Mouse (Mus musculus) neural tube, embryonic 15.5 days (tissue): ENCODE data around the gene Ogfr. TPM values are rescaled to one million over a fixed set of nuclear protein-coding genes. Genes with fewer than 3 reads are reported as not detected.
A peak's percentile ranks its signal among the peaks of the same experiment; 100 is the strongest.

Experiments
- ATAC-seq: fragments of 200-750 bp; cut with Nextera tagmentation; 2 replicates; pipeline ENCODE4 v1.8.0; 2017; ENCODE audit warnings: mild to moderate bottlenecking, moderate TSS enrichment, moderate library complexity; ENCODE audit not compliant: low FRiP score
- H3K27ac ChIP-seq: fragments of 300-500 bp; sonication (generic); replicated peaks from 2 replicates; pipeline ENCODE4 v1.5.1; 2015; ENCODE audit warnings: mild to moderate bottlenecking, inconsistent platforms
- H3K27me3 ChIP-seq: fragments of 300-500 bp; sonication (generic); replicated peaks from 2 replicates; pipeline ENCODE4 v1.6.1; 2015; ENCODE audit warnings: inconsistent platforms
- H3K36me3 ChIP-seq: fragments of 300-500 bp; sonication (generic); 2 replicates; pipeline ENCODE4 v1.6.1; 2015; ENCODE audit warnings: inconsistent platforms
- H3K4me1 ChIP-seq: fragments of 300-500 bp; sonication (generic); 2 replicates; pipeline ENCODE4 v1.6.1; 2015; ENCODE audit warnings: inconsistent platforms
- H3K4me2 ChIP-seq: fragments of 300-500 bp; sonication (generic); 2 replicates; pipeline ENCODE4 v1.6.1; 2015; ENCODE audit warnings: inconsistent platforms, mild to moderate bottlenecking, moderate library complexity
- H3K4me3 ChIP-seq: fragments of 300-500 bp; sonication (generic); replicated peaks from 2 replicates; pipeline ENCODE4 v1.5.1; 2015; ENCODE audit warnings: mild to moderate bottlenecking, inconsistent platforms
- H3K9ac ChIP-seq: fragments of 300-500 bp; sonication (generic); replicated peaks from 2 replicates; pipeline ENCODE4 v1.6.1; 2015; ENCODE audit warnings: mild to moderate bottlenecking, inconsistent platforms
- H3K9me3 ChIP-seq: fragments of 300-500 bp; sonication (generic); replicated peaks from 2 replicates; pipeline ENCODE4 v1.6.1; 2016; ENCODE audit warnings: inconsistent platforms
- WGBS: fragments of 180-500 bp; shearing (Covaris S2); methylation state at CpG from one replicate; pipeline ENCODE4 v1.1.7; 2015; ENCODE audit warnings: mixed read lengths; 5-methylcytosine and 5-hydroxymethylcytosine counted together
- polyA plus RNA-seq: library from polyadenylated mRNA; unstranded; fragments of >200 nt; fragmentation: Nextera tagmentation; extraction: Ambion mirVana; gene quantifications from 2 replicates; pipeline ENCODE4 v1.2.1, GENCODE M21; 2015

Ogfr gene
- polyA plus RNA-seq, 1 experiment from 2014 or later: 90.0 TPM

GRCm38 (mm10) chr2:180604781-180605180, 15.7 kb downstream of the Ogfr start:
- no peak overlapping the region for H3K27ac ChIP-seq
- ATAC-seq: no peak
- WGBS: 49% methylated on average over 6 of the region's 6 CpGs

GRCm38 (mm10) chr2:180610283-180610682, 21.2 kb downstream of the Ogfr start:
- H3K4me3 ChIP-seq: no peak overlapping the region
- no peaks in the 10 kb centered on the region for H3K9me3 ChIP-seq
- no peaks in the 10 kb centered on the region for H3K4me1 ChIP-seq
- no peak overlapping the region for H3K4me2 ChIP-seq
- no peak for ATAC-seq
- H3K36me3 ChIP-seq: 0 out of 2 replicates have a peak, but pooled peaks cover 3% of the 10 kb centered on the region
- WGBS: 83% methylated on average over 4 of the region's 4 CpGs
- no peak overlapping the region for H3K27ac ChIP-seq
- H3K9ac ChIP-seq: no peak overlapping the region
- no peaks in the 10 kb centered on the region for H3K27me3 ChIP-seq

More at GRCm38 (mm10) chr2:180604781-180605180, 15.7 kb downstream of the Ogfr start:
- no peak overlapping the region for H3K9ac ChIP-seq
- H3K4me2 ChIP-seq: no peak overlapping the region
- H3K9me3 ChIP-seq: no peaks in the 10 kb centered on the region
- H3K27me3 ChIP-seq: no peaks in the 10 kb centered on the region
- no peak overlapping the region for H3K4me3 ChIP-seq
- H3K36me3 ChIP-seq: 0 out of 2 replicates have a peak, but pooled peaks cover 3% of the 10 kb centered on the region
- peaks cover 18% of the 10 kb centered on the region for H3K4me1 ChIP-seq

GRCm38 (mm10) chr2:180611882-180612281, 22.8 kb downstream of the Ogfr start:
- no peaks in the 10 kb centered on the region for H3K4me1 ChIP-seq
- H3K27ac ChIP-seq: no peak overlapping the region
- WGBS: 74% methylated on average over 2 of the region's 2 CpGs
- no peak overlapping the region for H3K4me3 ChIP-seq
- no peak overlapping the region for H3K4me2 ChIP-seq
- no peak for ATAC-seq
- H3K36me3 ChIP-seq: peaks cover 9% of the 10 kb centered on the region
- no peaks in the 10 kb centered on the region for H3K27me3 ChIP-seq
- H3K9ac ChIP-seq: no peak overlapping the region
- H3K9me3 ChIP-seq: no peaks in the 10 kb centered on the region

GRCm38 (mm10) chr2:180641576-180642554, 52.8 kb downstream of the Ogfr start:
- Histone ChIP-seq H3K27ac (no peak overlapping the region), H3K4me2 (peak overlapping the region; percentile 57), H3K9ac (no peak overlapping the region), H3K4me3 (peak overlapping the region; percentile 42), H3K36me3 (no peaks in the 10 kb centered on the region; the same call in 1 of the 2 replicates), H3K9me3 (peaks cover 14% of the 10 kb centered on the region), H3K4me1 (peaks cover 10% of the 10 kb centered on the region), H3K27me3 (peaks cover 43% of the 10 kb centered on the region)
- WGBS: 3% methylated on average over 107 of the region's 112 CpGs
- ATAC-seq: peak; percentile 63; the same call in 1 of the 2 replicates

GRCm38 (mm10) chr2:180642555-180643260, 53.7 kb downstream of the Ogfr start, which contains the start of gene Tcfl5:
Gene Tcfl5 (minus strand): TSS chr2:180642708.
- Histone ChIP-seq H3K27ac (no peak within 1 kb of the TSS), H3K4me1 (peaks cover 10% of the 10 kb centered on the region), H3K36me3 (no peaks in the 10 kb centered on the region; the same call in 1 of the 2 replicates), H3K9ac (no peak within 1 kb of the TSS), H3K27me3 (peaks cover 44% of the 10 kb centered on the region), H3K4me2 (peak within 1 kb of the TSS; percentile 57), H3K9me3 (peaks cover 14% of the 10 kb centered on the region), H3K4me3 (peak within 1 kb of the TSS; percentile 42)
- ATAC-seq: no peak
- WGBS: 2% methylated on average over 48 of the region's 56 CpGs

- peaks cover 44% of the 10 kb centered on the region for H3K27me3 ChIP-seq
- no peak overlapping the region for H3K4me3 ChIP-seq
Observed at GRCm38 (mm10) chr2:180643626-180644025, 54.6 kb downstream of the Ogfr start.

More at GRCm38 (mm10) chr2:180643626-180644025, 54.6 kb downstream of the Ogfr start:
- Histone ChIP-seq H3K27ac (no peak overlapping the region), H3K9ac (no peak overlapping the region), H3K4me1 (peaks cover 10% of the 10 kb centered on the region), H3K36me3 (no peaks in the 10 kb centered on the region; the same call in 1 of the 2 replicates), H3K9me3 (peaks cover 14% of the 10 kb centered on the region), H3K4me2 (no peak overlapping the region)
- no peak for ATAC-seq

Other genes with a start within 250 kb of the Ogfr start
- gene Slco4a1, start 133.0 kb upstream of the Ogfr start, polyA plus RNA-seq: 2.4 and 4.0 TPM in 2 replicates
- gene Ntsr1, start 89.3 kb upstream of the Ogfr start, polyA plus RNA-seq: 2.0 and 2.2 TPM in 2 replicates
- 36.7 and 37.0 TPM in 2 replicates for gene Mrgbp, start 7.9 kb upstream of the Ogfr start, polyA plus RNA-seq
- 62.1 and 90.3 TPM in 2 replicates for gene Col9a3, start 8.5 kb downstream of the Ogfr start, polyA plus RNA-seq
- 0.37 and 0.77 TPM in 2 replicates for gene Tcfl5, start 53.5 kb downstream of the Ogfr start, polyA plus RNA-seq
- gene Dido1, start 120.8 kb downstream of the Ogfr start, polyA plus RNA-seq: 21.4 and 23.1 TPM in 2 replicates
- gene Gid8, start 120.9 kb downstream of the Ogfr start, polyA plus RNA-seq: 54.9 and 57.5 TPM in 2 replicates
- 0.31 and 1.4 TPM in 2 replicates for gene Slc17a9, start 136.0 kb downstream of the Ogfr start, polyA plus RNA-seq
- gene Bhlhe23, start 187.7 kb downstream of the Ogfr start, polyA plus RNA-seq: 1.6 and 1.9 TPM in 2 replicates